Mouse (Mus musculus) left cerebral cortex, adult 6 months (tissue): ENCODE measurements around the gene Ecm1. TPM values are rescaled to one million over a fixed set of nuclear protein-coding genes. Genes with fewer than 3 reads are reported as not detected.

Source experiments
- long read RNA-seq, 2 experiments: library from polyadenylated mRNA; unstranded; transcript quantifications; one replicate each; pipeline ENCODE4 v2.0.0; 2019 to 2020
- polyA plus RNA-seq: library from polyadenylated mRNA; unstranded; fragments of <200 nt; fragmentation: Nextera tagmentation; gene quantifications from 2 replicates; pipeline ENCODE4 v1.2.3, GENCODE M21; 2021

Ecm1 gene
- polyA plus RNA-seq: 4.7 and 5.8 TPM in 2 replicates
- long read RNA-seq, experiment 1, partial matches to known transcripts: 1 of 15 reads
- long read RNA-seq, experiment 1, other reads (novel, unspliced or antisense): 11 of 15 reads
- long read RNA-seq, experiment 2, partial matches to known transcripts: 1 of 6 reads
- long read RNA-seq, experiment 2, other reads (novel, unspliced or antisense): 2 of 6 reads

GRCm38 (mm10) chr3:95739353-95740104, at the start of gene Ecm1:
Gene Ecm1 (minus strand): TSS chr3:95739569.

GRCm38 (mm10) chr3:95760106-95760505, 20.7 kb upstream of the Ecm1 start, which contains the start of gene Tars2:
Gene Tars2 (minus strand): TSS chr3:95760206.

GRCm38 (mm10) chr3:95687524-95688421, 51.6 kb downstream of the Ecm1 start, which contains the start of gene Adamtsl4:
Gene Adamtsl4 (minus strand): TSS chr3:95687917.

Other genes starting within 250 kb of the Ecm1 start
- gene Ctsk, start 240.3 kb downstream of the Ecm1 start, polyA plus RNA-seq: 3.8 and 4.4 TPM in 2 replicates
- gene Ctss, start 212.8 kb downstream of the Ecm1 start, polyA plus RNA-seq: 134 and 150 TPM in 2 replicates
- not detected in 2 replicates for gene Hormad1, start 179.9 kb downstream of the Ecm1 start, polyA plus RNA-seq
- gene Golph3l, start 150.6 kb downstream of the Ecm1 start, polyA plus RNA-seq: 8.8 and 9.1 TPM in 2 replicates
- gene Ensa, start 114.6 kb downstream of the Ecm1 start, polyA plus RNA-seq: 289 and 317 TPM in 2 replicates
- 5.6 and 7.1 TPM in 2 replicates for gene Mcl1, start 80.8 kb downstream of the Ecm1 start, polyA plus RNA-seq
- 2.8 and 4.0 TPM in 2 replicates for gene Adamtsl4, start 51.7 kb downstream of the Ecm1 start, polyA plus RNA-seq
- gene Tars2, start 20.6 kb upstream of the Ecm1 start, polyA plus RNA-seq: 23.7 and 29.0 TPM in 2 replicates
- gene Rprd2, start 79.3 kb upstream of the Ecm1 start, polyA plus RNA-seq: 29.7 and 41.0 TPM in 2 replicates
- gene Prpf3, start 116.3 kb upstream of the Ecm1 start, polyA plus RNA-seq: 9.0 and 9.1 TPM in 2 replicates
- gene Mrps21, start 131.9 kb upstream of the Ecm1 start, polyA plus RNA-seq: 668 and 693 TPM in 2 replicates
- gene Ciart, start 142.7 kb upstream of the Ecm1 start, polyA plus RNA-seq: 12.7 and 22.7 TPM in 2 replicates
- 10.3 and 13.7 TPM in 2 replicates for gene BC028528, start 152.4 kb upstream of the Ecm1 start, polyA plus RNA-seq
- 37.8 and 53.1 TPM in 2 replicates for gene Aph1a, start 154.4 kb upstream of the Ecm1 start, polyA plus RNA-seq
- gene Car14, start 165.1 kb upstream of the Ecm1 start, polyA plus RNA-seq: 10.7 and 14.9 TPM in 2 replicates
- gene Anp32e, start 189.7 kb upstream of the Ecm1 start, polyA plus RNA-seq: 11.8 and 13.7 TPM in 2 replicates